Mouse (Mus musculus) stomach, embryonic 16.5 days (tissue): ENCODE measurements at regions not wholly inside any gene's neighbourhood (a gene's known extent, or its start where the extent isn't known, plus 50 kb on each side); places are given as distances from the start of the nearest gene placed in this dataset.

ENCODE experiments used
- ATAC-seq: fragments of 200-750 bp; cut with Nextera tagmentation; 2 replicates; pipeline ENCODE4 v1.8.0; 2017; ENCODE audit warnings: moderate number of reproducible peaks, moderate TSS enrichment; ENCODE audit not compliant: insufficient read depth, low FRiP score
- H3K27ac ChIP-seq: fragments of 300-500 bp; sonication (generic); 2 replicates; pipeline ENCODE4 v1.5.1; 2014; ENCODE audit warnings: low read length
- H3K27me3 ChIP-seq: fragments of 300-500 bp; sonication (generic); 2 replicates; pipeline ENCODE4 v1.6.1; 2014; ENCODE audit warnings: low read length, control low read depth, mixed read lengths; ENCODE audit not compliant: control insufficient read depth, insufficient read depth
- H3K36me3 ChIP-seq: fragments of 300-500 bp; sonication (generic); 2 replicates; pipeline ENCODE4 v1.6.1; 2014; ENCODE audit warnings: low read length; ENCODE audit not compliant: control insufficient read depth, insufficient read depth
- H3K4me1 ChIP-seq: fragments of 300-500 bp; sonication (generic); 2 replicates; pipeline ENCODE4 v1.6.1; 2014; ENCODE audit warnings: low read length, control low read depth, mixed read lengths; ENCODE audit not compliant: control insufficient read depth, insufficient read depth
- H3K4me2 ChIP-seq: fragments of 300-500 bp; sonication (generic); 2 replicates; pipeline ENCODE4 v1.6.1; 2014; ENCODE audit warnings: low read depth, low read length, mixed read lengths
- H3K4me3 ChIP-seq: fragments of 300-500 bp; sonication (generic); replicated peaks from 2 replicates; pipeline ENCODE4 v1.5.1; 2014; ENCODE audit warnings: mild to moderate bottlenecking, low read length
- H3K9ac ChIP-seq: fragments of 300-500 bp; sonication (generic); 2 replicates; pipeline ENCODE4 v1.6.1; 2014; ENCODE audit warnings: low read length
- H3K9me3 ChIP-seq: fragments of 300-500 bp; sonication (generic); replicated peaks from 2 replicates; pipeline ENCODE4 v1.6.1; 2016; ENCODE audit warnings: low read length, control low read depth; ENCODE audit not compliant: control insufficient read depth
- WGBS: fragments of 180-500 bp; shearing (Covaris S2); extraction: QIAGEN DNeasy Blood & Tissue Kit; methylation state at CpG from one replicate; pipeline ENCODE4 v1.1.7; 2014; 5-methylcytosine and 5-hydroxymethylcytosine counted together

GRCm38 (mm10) chr8:64491561-64491960 lies 201.3 kb downstream of the Cpe start:
- ATAC-seq = no peak
- no peaks in the 10 kb centered on the region for H3K36me3 ChIP-seq
- no peak overlapping the region for H3K4me2 ChIP-seq
- H3K4me1 ChIP-seq = no peaks in the 10 kb centered on the region
- H3K4me3 ChIP-seq = no peak overlapping the region
- no peaks in the 10 kb centered on the region for H3K27me3 ChIP-seq
- H3K9ac ChIP-seq = no peak overlapping the region
- H3K27ac ChIP-seq = no peak overlapping the region
- 93% methylated on average over 2 of the region's 2 CpGs for WGBS
- H3K9me3 ChIP-seq = no peaks in the 10 kb centered on the region

- H3K4me2 ChIP-seq = no peak overlapping the region
- H3K27ac ChIP-seq = no peak overlapping the region
- H3K9me3 ChIP-seq = no peaks in the 10 kb centered on the region
- no peak for ATAC-seq
- H3K36me3 ChIP-seq = no peaks in the 10 kb centered on the region
- H3K4me3 ChIP-seq = no peak overlapping the region
- no peaks in the 10 kb centered on the region for H3K4me1 ChIP-seq
- no peak overlapping the region for H3K9ac ChIP-seq
- no peaks in the 10 kb centered on the region for H3K27me3 ChIP-seq
- 86% methylated on average over 3 of the region's 3 CpGs for WGBS
These were observed 204.8 kb downstream of the Cpe start for GRCm38 (mm10) chr8:64488057-64488456.

- no peak overlapping the region for H3K4me3 ChIP-seq
- no peak for ATAC-seq
- no peaks in the 10 kb centered on the region for H3K36me3 ChIP-seq
- H3K9me3 ChIP-seq = no peaks in the 10 kb centered on the region
- H3K9ac ChIP-seq = no peak overlapping the region
- H3K27ac ChIP-seq = no peak overlapping the region
- H3K27me3 ChIP-seq = no peaks in the 10 kb centered on the region
- H3K4me1 ChIP-seq = no peaks in the 10 kb centered on the region
- H3K4me2 ChIP-seq = no peak overlapping the region
These were observed 219.6 kb downstream of the Cpe start for GRCm38 (mm10) chr8:64473276-64473675.

- no peak overlapping the region for H3K27ac ChIP-seq
- no peak for ATAC-seq
- no peak overlapping the region for H3K4me3 ChIP-seq
- no peak overlapping the region for H3K9ac ChIP-seq
- H3K36me3 ChIP-seq = no peaks in the 10 kb centered on the region
- H3K9me3 ChIP-seq = no peaks in the 10 kb centered on the region
- 79% methylated on average over 1 of the region's 1 CpGs for WGBS
- H3K4me1 ChIP-seq = no peaks in the 10 kb centered on the region
- H3K27me3 ChIP-seq = no peaks in the 10 kb centered on the region
- no peak overlapping the region for H3K4me2 ChIP-seq
These were observed 220.0 kb downstream of the Cpe start for GRCm38 (mm10) chr8:64472801-64473270.

GRCm38 (mm10) chr8:64461136-64461535 lies 231.7 kb downstream of the Cpe start:
- WGBS = 77% methylated on average over 4 of the region's 4 CpGs
- ATAC-seq = no peak
- H3K36me3 ChIP-seq = no peaks in the 10 kb centered on the region
- H3K27ac ChIP-seq = no peak overlapping the region
- no peaks in the 10 kb centered on the region for H3K4me1 ChIP-seq
- no peak overlapping the region for H3K4me2 ChIP-seq
- H3K27me3 ChIP-seq = no peaks in the 10 kb centered on the region
- no peak overlapping the region for H3K4me3 ChIP-seq
- no peaks in the 10 kb centered on the region for H3K9me3 ChIP-seq
- no peak overlapping the region for H3K9ac ChIP-seq

GRCm38 (mm10) chr8:64456970-64457369 lies 235.9 kb downstream of the Cpe start:
- Histone ChIP-seq H3K4me1 (no peaks in the 10 kb centered on the region), H3K4me3 (no peak overlapping the region), H3K36me3 (no peaks in the 10 kb centered on the region), H3K27me3 (no peaks in the 10 kb centered on the region), H3K4me2 (no peak overlapping the region), H3K9ac (no peak overlapping the region), H3K9me3 (no peaks in the 10 kb centered on the region), H3K27ac (no peak overlapping the region)
- WGBS = 75% methylated on average over 5 of the region's 5 CpGs
- ATAC-seq = no peak

- Histone ChIP-seq H3K36me3 (no peaks in the 10 kb centered on the region), H3K9me3 (no peaks in the 10 kb centered on the region), H3K9ac (no peak overlapping the region), H3K27ac (no peak overlapping the region), H3K4me3 (no peak overlapping the region), H3K27me3 (no peaks in the 10 kb centered on the region), H3K4me1 (no peaks in the 10 kb centered on the region), H3K4me2 (no peak overlapping the region)
- ATAC-seq = no peak
- 73% methylated on average over 4 of the region's 4 CpGs for WGBS
These were observed 238.1 kb downstream of the Cpe start for GRCm38 (mm10) chr8:64454736-64455135.

GRCm38 (mm10) chr8:64445366-64445765 lies 239.3 kb upstream of the Tll1 start:
- no peak for ATAC-seq
- no peak overlapping the region for H3K4me3 ChIP-seq
- H3K27ac ChIP-seq = no peak overlapping the region
- no peaks in the 10 kb centered on the region for H3K4me1 ChIP-seq
- H3K36me3 ChIP-seq = no peaks in the 10 kb centered on the region
- H3K27me3 ChIP-seq = no peaks in the 10 kb centered on the region
- no peak overlapping the region for H3K9ac ChIP-seq
- no peaks in the 10 kb centered on the region for H3K9me3 ChIP-seq
- H3K4me2 ChIP-seq = no peak overlapping the region
- WGBS = 78% methylated on average over 3 of the region's 3 CpGs

- 55% methylated on average over 5 of the region's 5 CpGs for WGBS
- Histone ChIP-seq H3K4me3 (no peak overlapping the region), H3K9me3 (no peaks in the 10 kb centered on the region), H3K9ac (no peak overlapping the region; the same call in 1 of the 2 replicates), H3K27me3 (no peaks in the 10 kb centered on the region), H3K36me3 (no peaks in the 10 kb centered on the region), H3K4me2 (peak overlapping the region; percentile 17; the same call in 1 of the 2 replicates), H3K4me1 (no peaks in the 10 kb centered on the region), H3K27ac (no peak overlapping the region)
- no peak for ATAC-seq
These were observed 238.4 kb upstream of the Tll1 start for GRCm38 (mm10) chr8:64444429-64444828.

GRCm38 (mm10) chr8:64438489-64438888 lies 232.4 kb upstream of the Tll1 start:
- H3K4me2 ChIP-seq = no peak overlapping the region
- ATAC-seq = no peak
- no peaks in the 10 kb centered on the region for H3K4me1 ChIP-seq
- H3K4me3 ChIP-seq = no peak overlapping the region
- H3K27me3 ChIP-seq = no peaks in the 10 kb centered on the region
- H3K36me3 ChIP-seq = no peaks in the 10 kb centered on the region
- WGBS = 58% methylated on average over 5 of the region's 5 CpGs
- no peak overlapping the region for H3K27ac ChIP-seq
- H3K9me3 ChIP-seq = no peaks in the 10 kb centered on the region
- no peak overlapping the region for H3K9ac ChIP-seq
